Mouse (Mus musculus) left cerebral cortex, postnatal 4 days (tissue): ENCODE results near the gene Lrrc8d. TPM values are rescaled to one million over a fixed set of nuclear protein-coding genes. Genes with fewer than 3 reads are reported as not detected.

ENCODE experiments used
- DNase-seq: peaks from one replicate; pipeline ENCODE4 v3.0.0-alpha.2; 2022
- intact Hi-C: fragments of 180-260 bp; cut with DNase I; formaldehyde crosslinking; loops from one replicate; pipeline ENCODE4 v1.15.1; 2025
- total RNA-seq, 2 experiments: library from RNA; stranded (reverse); gene quantifications; 2 replicates each; pipeline ENCODE4 v1.2.3; 2021

The Lrrc8d gene
- total RNA-seq, 2 experiments from 2014 or later = 60.2 to 62.3 TPM

DNA sequence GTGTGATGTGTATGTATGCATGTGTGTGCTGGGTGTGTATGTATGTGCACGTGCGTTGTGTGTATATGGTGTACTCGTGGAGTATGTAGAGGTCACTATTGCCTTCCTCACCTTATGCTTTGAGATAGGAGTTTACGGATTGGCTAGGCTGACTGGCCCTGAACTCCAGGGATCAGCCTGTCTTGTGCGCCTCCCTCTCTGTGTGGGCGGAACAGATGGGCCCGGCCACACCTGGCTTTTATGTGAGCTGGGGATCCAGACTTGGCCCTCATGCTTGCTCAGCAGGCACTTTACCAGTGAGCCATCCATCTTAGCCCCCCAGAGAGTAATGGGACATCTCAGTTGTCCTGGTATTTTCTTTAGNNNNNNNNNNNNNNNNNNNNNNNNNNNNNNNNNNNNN, 10.7 kb downstream of the Lrrc8d start:
- intact Hi-C loops = no loop called here

DNA sequence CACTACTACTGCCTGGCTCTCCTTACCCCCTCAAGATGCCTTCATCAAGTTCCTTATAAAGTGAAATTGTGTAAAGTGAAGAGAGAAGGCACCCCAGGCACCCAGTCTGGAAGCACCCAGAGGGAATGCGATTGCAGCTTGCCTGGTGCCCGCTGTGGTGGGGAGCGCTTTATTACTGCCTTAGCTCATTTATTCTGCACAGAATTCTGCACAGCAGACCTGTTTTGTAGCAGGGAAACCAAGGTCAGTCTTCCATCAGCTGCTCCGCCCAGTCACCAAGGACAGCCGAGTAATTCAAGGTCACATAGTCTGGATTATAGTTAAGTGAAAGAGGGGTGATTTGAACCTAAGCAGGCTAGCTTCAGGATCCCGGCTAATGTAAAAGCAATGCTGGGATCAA, 14.7 kb downstream of the Lrrc8d start:
- DNase-seq = no peak
- intact Hi-C loops = no loop called here

More for the DNA sequence above, 10.7 kb downstream of the Lrrc8d start:
- no peak for DNase-seq

DNA sequence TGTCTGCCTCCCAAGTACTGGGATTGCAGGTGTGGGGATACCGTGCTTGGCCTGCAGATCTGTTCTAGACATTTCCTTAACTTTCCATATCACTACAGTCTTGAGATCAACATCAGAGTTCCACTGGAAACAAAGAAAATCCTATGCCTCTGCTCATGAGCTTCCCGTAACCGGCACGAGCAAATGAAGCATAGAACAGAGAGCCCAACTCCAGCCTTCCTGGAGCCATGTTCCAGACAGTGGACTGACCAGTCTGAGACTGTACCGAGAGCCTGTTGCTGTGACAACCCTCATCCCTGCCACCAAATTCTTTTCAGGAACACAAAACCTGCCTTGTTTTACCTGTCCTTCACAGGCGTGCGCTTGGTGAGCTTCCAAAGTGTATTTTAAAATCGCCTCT, 15.3 kb downstream of the Lrrc8d start:
- intact Hi-C loops = no loop called here
- DNase-seq = no peak

DNA sequence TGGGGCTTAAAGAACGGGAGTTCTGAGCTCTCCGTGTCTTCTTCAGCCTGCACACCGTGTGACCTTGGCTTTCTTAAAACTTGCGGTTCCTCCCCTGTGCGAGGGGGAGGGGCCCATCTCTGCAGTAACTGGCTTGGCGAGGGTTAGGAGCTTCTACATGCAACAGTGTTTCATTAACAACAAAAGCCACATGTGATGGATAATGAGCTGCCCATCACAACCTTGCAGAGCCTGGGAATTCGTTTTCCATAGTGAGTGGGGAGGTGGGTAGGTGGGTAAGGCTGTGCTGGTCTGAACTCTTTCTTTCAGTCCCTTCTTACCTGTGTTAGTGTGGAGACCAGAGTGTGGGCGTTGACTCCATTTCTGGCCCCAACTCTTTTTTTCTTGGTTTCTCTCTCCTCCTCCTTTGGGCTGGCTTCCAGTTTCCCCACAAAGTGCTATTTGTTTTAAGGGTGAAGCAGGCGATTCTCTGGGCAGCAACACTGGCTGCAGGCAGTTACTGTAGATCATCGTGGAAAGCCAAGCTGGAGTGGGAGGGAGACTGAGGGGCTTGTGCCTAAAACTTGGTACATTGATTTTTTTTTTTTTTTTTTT, 15.9 kb downstream of the Lrrc8d start:
- intact Hi-C loops = no loop called here
- DNase-seq = peak; percentile 55

DNA sequence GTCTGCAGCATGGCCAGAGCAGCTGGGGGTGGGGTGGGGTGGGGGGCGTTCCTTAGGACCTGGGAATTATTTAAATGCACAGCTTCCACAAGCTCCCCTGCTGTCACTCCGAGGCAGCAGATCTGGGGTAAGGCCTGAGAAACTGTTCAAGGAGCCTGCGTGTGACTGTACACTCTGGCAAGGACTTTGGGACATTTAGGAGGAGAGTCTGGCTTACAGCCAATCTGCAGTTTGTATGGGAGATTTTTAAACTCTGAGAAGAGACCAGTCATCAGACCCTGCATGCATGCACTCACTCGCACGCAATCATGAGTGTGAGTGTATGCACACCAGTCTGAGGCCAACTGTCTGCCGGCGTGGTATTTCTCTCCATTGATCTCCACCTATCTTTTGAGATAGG, 17.5 kb downstream of the Lrrc8d start:
- intact Hi-C loops = no loop called here
- no peak for DNase-seq

DNA sequence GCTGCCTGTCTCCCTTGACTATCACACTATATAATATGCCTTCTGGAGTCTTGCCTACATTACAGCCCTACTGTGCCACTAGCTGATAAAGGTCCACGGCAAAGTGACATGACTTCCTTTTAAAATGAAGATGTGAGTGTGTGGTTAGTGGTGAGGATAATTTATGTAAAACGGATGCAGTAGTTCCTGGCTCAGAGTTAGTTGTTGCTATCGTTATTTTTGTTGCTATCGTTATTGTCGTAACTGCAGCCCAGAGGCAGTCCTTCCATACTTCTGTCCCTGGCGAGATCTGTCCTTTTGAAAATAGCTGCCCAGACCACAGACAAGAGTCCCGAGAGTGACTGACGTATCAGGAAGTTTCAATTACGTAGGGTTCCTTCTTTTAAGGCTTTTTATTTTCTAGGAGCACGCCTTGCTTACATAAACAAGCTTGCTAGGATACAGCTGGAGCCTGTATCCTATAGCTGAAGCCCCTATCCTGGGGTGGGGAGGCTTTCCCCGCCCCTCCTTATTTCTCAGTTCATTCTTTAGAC, 18.4 kb downstream of the Lrrc8d start:
- no peak for DNase-seq
- intact Hi-C loops = no loop called here

DNA sequence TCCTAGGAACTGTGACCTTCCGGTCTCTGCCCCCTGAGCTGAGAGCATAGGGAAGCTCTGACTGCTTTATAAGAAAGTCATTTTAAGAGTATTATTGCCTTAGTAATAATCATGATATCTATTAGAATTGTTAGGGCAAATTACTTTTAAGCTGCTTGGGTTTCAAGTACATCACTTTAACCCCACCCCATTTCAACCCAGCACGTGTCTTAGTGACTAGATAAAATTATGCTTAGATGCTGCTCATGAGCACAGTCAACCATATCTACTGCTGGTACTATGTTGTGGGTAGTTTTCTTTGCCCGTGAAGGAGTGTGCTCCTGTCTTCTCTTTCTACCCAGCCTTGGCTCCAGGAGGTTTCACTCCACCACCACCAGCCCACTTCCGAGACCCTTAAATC, 21.5 kb downstream of the Lrrc8d start:
- intact Hi-C loops = no loop called here
- DNase-seq = no peak

DNA sequence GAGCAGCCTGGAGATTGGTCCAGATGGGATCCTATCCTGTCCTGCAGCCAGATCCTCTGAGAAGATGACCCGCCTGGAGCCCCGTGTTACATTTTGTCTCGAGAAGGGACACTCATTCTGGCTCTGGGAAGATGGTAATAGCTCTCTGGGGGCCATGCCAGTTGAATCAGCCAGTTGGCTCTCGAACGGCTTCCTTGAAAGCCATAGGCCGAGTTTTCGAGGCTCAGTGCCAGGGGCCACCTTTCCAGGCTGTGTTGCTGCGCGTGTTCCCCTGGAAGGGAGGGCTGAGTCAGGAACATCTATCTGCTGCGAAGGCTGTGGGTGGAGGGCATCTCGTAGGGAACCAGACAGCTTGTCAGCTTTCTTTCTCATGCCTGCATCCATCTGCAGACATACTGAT, 23.0 kb downstream of the Lrrc8d start:
- DNase-seq = peak; percentile 24
- intact Hi-C loops = no loop called here

DNA sequence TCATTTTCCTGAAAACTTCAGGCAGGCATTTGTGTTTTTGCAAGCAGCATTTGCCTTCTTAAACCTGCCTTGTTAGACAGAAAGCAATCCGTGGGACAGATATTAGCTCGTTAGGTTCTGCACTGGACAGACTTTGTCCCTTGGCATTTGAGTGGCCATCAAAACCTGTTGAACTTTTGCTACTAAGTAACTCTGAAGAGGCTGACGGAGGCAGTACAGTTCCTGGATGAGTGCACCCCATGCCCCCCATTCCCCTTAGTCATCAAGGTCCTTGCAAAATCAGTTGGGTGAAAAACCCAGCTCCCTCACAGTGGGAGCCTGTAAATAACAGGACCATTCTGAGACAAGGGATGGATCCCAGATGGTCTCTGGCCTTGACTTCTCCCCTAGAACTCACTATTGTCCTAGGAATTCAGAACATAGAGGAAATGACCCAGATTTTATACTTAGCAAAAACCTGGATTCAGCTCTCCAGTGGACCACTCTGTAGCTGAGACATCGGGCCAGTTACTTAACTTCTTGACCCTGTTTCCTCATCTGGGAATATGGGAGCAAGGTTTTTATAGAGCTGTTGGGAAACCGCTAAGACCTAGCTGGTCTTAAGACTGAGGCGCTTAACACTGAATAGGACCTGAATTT, 30.5 kb downstream of the Lrrc8d start:
- intact Hi-C loops = no loop called here
- DNase-seq = no peak

DNA sequence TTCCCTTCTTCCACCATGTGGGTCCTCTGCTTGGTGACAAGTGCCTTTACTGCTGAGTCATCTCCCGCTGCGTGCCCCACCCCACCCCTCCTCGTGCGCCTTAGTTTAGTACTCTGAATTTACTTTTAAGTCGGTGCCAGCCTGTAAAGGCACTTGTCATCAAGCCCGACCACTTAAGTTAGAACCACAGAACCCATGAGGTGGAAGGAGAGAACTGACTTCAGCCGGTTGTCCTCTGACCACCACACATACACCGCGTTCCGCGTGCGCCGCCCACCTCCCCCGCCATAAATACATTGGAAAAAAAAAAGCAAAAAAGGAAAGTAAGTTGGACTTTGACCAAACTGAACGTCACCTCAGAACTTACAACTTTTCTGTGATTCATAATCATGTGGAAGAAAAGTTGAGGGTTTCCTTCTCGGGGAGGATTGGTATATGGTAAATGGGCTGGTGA, 31.4 kb downstream of the Lrrc8d start:
- DNase-seq = no peak
- intact Hi-C loops = no loop called here

DNA sequence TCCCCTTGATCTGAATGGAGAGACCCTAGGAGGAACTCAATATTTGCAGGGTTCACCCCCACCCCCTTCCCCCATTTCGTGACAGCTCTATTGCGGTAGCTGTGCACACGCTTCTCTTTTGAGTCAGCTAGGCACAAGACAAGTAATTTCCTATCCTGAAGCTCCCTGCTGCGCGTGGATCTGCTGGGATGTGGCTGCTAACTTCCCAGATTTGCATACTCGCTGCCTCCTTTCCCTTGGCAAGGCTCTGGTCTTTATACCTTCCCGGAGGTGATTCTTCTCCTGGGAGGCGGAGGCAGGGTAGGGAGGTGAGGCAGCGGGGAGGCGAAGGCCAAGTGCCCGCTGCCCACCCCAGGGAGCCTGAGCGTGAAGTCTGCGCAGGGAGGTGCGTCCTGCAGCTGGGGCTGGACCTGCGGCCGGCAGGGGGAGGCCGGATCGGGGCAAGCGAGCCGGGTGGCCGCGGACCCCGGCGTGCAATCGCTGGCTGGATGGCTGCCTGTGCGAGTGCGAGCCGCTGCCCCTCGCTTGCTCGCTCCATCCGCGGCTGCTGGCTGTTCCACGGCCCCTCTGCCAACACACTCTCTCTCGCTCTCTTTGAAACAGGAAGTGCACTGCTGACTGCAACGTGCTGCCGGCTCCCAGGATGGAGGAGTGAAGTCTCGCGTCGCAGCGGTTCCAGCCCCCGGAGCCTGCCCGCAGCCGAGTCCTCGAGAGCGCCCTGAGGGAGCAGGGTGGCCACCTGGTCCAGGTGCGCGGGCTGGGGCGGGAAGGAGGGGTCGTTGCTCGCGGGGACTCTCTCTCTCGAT, 32.1 kb downstream of the Lrrc8d start:
- intact Hi-C loops = no loop called here
- DNase-seq = peak; percentile 48

DNA sequence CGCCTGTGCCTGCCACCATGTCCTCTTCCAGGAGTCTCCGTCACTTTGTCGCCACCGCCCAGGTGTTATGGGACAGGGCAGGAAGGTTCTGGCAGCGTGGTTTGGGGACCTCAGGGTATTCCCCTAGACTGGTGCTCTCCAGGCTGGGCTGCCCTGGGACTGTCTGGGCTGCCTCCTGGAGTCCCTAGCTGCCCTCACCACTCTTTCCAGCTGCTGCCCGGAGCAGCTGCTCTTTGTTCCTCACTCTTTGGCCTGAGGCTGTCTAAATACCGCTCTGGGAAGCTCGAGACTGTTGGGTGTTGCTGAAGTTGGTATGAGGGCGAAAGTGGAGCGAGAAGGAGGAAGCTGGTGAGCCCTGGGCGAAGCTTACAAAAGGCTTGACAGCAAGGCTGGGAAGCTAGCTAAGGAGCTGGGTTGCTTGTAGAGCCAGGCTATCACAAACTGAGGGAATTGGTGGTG, 32.7 kb downstream of the Lrrc8d start:
- intact Hi-C loops = no loop called here
- no peak for DNase-seq

DNA sequence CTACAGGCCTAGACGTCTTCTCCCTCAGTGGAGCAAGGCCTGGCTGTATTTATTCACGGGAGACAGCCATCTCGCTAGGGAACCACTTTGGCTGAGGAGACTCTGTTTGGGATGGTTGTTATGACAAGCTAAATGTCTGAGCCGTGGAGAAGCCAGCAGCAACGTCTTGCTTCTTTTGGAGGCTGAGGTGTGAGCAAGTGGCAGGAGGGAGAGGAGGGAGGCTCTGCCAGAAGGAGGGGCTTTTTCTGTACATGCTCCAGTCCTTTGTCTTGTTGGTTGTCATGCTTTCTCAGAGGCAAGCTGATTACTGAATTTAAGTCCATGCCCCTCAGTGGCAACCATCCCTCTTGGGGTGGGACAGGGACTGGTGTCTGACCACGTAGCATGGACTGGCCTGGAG, 33.5 kb downstream of the Lrrc8d start:
- no peak for DNase-seq
- intact Hi-C loops = no loop called here

DNA sequence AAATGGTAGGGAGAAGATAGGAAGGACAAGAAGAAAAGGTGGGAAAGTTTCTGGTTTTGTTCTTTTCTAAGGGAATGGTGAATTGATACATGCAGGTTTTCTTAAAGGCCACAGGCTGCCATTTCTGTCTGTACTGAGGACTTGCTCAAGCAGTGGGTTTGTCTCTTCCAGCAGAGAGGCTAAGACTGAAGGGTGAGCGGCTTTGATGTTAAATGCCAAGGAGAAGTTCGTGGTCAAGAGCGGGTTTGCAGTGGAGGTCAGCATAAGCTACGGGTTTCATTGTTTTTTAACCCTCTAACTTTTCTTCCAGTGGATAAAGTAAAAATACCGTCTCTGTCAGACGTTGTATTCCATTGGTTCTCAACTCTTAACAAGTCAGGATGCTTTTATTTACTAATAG, 36.6 kb downstream of the Lrrc8d start:
- intact Hi-C loops = no loop called here
- no peak for DNase-seq

DNA sequence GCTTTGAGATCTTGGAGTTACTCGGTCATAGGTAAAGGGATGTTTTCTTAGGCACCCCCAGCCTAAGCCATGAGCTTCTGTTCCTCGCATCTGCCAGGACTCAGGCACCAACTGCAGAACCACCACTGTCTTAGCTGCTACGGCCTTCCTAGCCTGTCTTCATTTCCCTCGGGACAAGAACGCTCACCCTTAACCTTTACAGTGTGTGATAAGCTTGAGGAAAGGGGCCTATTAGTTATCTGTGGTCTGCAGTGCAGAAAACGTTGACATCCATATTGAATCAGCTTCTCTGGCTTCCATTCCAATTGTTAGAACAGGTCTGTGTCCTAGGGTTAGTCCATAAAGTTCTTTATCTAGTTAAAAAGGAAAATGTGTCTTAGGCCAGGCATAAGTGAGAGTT, 37.4 kb downstream of the Lrrc8d start:
- no peak for DNase-seq
- intact Hi-C loops = no loop called here

DNA sequence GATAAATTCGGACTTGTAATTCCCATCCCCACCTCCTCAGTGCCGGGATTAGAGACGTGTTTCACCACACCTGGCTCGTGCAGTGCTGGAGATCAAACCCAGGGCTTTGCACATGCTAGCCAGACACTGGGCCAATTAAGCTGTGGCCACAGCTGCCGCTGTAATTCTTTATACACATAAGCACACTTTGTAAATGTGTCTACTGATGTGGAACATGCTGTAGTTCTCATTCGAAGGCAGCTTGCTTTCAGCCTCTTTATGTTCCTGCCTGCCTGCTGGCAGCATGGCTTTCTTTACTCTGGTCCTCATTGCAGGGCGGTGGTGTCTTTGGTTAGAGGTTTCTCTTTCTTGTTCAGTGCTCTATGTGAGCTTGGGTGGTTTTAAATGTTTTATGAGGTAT, 40.7 kb downstream of the Lrrc8d start:
- DNase-seq = no peak
- intact Hi-C loops = no loop called here

DNA sequence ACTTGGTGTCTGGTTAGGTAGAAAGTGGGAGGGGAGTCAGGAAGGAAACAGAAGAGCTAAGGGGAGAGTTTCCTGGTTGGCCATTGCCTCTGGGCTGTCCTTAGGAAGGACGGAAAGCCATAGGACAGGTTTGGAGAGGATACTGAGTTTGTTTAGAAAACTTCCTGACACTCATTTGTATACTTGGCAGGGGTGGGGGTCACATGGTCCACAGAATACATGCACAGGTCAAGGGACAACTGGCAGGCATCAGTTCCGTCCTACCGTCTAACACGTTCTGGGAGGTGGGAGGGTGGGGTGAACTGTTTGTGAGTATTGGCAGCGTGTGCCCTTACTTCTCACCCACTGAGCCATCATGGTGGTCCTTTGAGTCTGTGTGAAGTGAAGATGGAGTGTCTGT, 42.9 kb downstream of the Lrrc8d start:
- intact Hi-C loops = no loop called here

DNA sequence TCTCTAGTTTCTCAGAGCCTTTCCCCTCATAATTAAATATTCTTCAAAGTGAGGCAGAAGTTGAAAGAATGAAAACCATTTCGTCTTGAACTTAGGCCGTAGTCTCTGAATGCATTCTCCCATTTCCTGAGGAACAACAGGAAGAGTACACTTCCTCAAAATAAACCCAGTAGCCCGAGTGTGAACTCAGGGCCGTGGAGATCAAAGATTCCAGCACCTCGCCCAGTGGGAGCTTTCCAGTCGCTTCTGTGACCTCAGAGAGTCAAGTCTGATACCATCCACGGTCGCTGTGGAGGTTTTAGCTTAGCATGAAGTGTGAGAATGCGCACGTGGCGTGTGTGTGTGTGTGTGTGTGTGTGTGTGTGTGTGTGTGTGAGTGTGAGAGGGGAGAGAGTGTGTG, 45.6 kb downstream of the Lrrc8d start:
- intact Hi-C loops = no loop called here
- DNase-seq = no peak

More for the DNA sequence above, 42.9 kb downstream of the Lrrc8d start:
- DNase-seq = no peak

DNA sequence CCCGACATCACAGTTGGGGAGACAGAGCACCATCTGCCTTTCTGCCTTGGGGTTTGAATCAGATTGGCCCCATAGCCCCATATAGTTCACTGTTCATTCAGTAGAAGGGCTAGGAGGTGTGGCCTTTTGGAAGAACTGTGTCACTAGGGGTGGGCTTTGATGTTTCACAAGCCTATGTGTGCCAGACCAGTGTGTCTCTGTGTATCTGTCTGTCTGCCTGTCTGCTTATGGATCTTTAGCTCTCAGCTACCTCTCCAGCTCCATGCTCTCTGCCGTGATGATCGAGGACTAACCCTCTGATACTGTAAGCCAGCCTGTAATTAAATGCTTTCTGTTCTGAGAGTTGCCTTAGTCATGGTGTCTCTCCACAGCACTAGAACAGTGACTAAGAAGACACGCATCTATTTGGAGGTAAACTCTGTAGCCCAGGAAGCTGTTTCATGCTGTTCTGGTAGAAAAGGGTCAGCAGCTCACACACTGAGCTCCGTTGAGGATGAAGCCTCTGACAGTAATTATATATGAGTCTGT, 46.2 kb downstream of the Lrrc8d start:
- intact Hi-C loops = no loop called here
- no peak for DNase-seq

DNA sequence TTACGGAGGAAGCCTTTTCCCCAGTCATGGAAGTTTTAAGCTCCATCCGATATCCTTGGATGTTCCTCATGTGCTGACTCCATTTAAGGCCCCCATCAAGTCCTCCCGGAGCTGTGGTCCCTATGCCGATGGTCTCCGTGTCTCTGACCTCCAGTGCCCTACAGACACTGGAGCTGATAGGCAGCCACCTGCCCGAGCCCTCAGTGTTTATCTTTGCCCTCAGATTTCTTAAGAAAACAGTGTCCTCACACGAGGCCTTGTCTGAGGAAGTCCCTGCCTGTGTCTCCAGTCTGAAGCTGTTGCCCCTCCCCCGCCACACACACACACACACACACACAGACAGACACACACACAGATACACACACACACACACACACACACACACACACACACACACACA, 55.0 kb downstream of the Lrrc8d start:
- intact Hi-C loops = no loop called here
- DNase-seq = no peak

DNA sequence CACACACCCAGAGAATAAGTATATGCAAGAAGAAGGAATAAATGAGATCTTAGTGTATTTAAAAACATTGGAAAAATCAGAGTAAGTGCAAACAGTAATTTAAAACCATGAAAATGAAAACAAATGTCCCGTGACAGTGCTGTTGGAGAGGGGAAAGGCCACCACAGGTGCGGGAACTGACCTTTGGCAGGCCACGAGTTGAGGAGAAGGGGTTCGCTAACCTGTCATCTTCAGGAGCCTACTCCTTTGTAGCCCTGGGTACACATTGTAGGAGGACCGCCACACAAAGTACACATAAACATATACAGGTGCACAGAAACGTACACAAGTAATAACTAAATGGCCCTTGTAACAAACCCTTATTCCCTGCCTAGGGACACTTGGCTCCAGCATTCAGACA, 55.7 kb downstream of the Lrrc8d start:
- no peak for DNase-seq
- intact Hi-C loops = no loop called here
